Mouse (Mus musculus) liver, embryonic 14.5 days (tissue): Measurements from ENCODE around the gene Serpinc1.

ENCODE experiments used
- CTCF ChIP-seq: IDR thresholded peaks from 2 replicates; pipeline ENCODE4 v1.5.1; 2016; ENCODE audit warnings: antibody characterized with exemption, low read depth, control low read depth
- EP300 ChIP-seq: IDR thresholded peaks from 2 replicates; pipeline ENCODE4 v1.6.1; 2016; ENCODE audit warnings: antibody characterized with exemption, low read depth

- TF ChIP-seq CTCF (no peak), EP300 (no peak)
Measured at GRCm38 (mm10) chr1:160931320-160931719, 47.1 kb upstream of the Serpinc1 start.
